Mouse (Mus musculus) liver, embryonic 13.5 days (tissue): ENCODE data around the gene Gfral. TPM values are rescaled to one million over a fixed set of nuclear protein-coding genes. Genes with fewer than 3 reads are reported as not detected.

ENCODE experiments used
- ATAC-seq: fragments of 200-750 bp; cut with Nextera tagmentation; 2 replicates; pipeline ENCODE4 v1.8.0; 2017; ENCODE audit warnings: low read depth, mild to moderate bottlenecking, moderate number of reproducible peaks, moderate library complexity
- DNase-seq: peaks from one replicate; pipeline ENCODE4 v3.0.0; 2022
- H3K27ac ChIP-seq: fragments of 300-500 bp; sonication (generic); 2 replicates; pipeline ENCODE4 v1.5.1; 2015; ENCODE audit warnings: moderate library complexity, mild to moderate bottlenecking, inconsistent platforms
- H3K27me3 ChIP-seq: fragments of 300-500 bp; sonication (generic); 2 replicates; pipeline ENCODE4 v1.6.1; 2015; ENCODE audit warnings: mild to moderate bottlenecking, inconsistent platforms
- H3K36me3 ChIP-seq: fragments of 300-500 bp; sonication (generic); 2 replicates; pipeline ENCODE4 v1.6.1; 2015; ENCODE audit warnings: mild to moderate bottlenecking, inconsistent platforms
- H3K4me1 ChIP-seq: fragments of 300-500 bp; sonication (generic); replicated peaks from 2 replicates; pipeline ENCODE4 v1.6.1; 2015; ENCODE audit warnings: inconsistent platforms
- H3K4me2 ChIP-seq: fragments of 300-500 bp; sonication (generic); 2 replicates; pipeline ENCODE4 v1.6.1; 2015; ENCODE audit warnings: inconsistent platforms, mild to moderate bottlenecking, moderate library complexity
- H3K4me3 ChIP-seq: fragments of 300-500 bp; sonication (generic); replicated peaks from 2 replicates; pipeline ENCODE4 v1.5.1; 2015; ENCODE audit warnings: mild to moderate bottlenecking, inconsistent platforms
- H3K9ac ChIP-seq: fragments of 300-500 bp; sonication (generic); 2 replicates; pipeline ENCODE4 v1.6.1; 2015; ENCODE audit warnings: mild to moderate bottlenecking, inconsistent platforms
- H3K9me3 ChIP-seq: fragments of 300-500 bp; sonication (generic); replicated peaks from 2 replicates; pipeline ENCODE4 v1.6.1; 2016; ENCODE audit warnings: inconsistent platforms
- WGBS: fragments of 180-500 bp; shearing (Covaris S2); methylation state at CpG from one replicate; pipeline ENCODE4 v1.1.7; 2015; ENCODE audit not compliant: insufficient replicate concordance; 5-methylcytosine and 5-hydroxymethylcytosine counted together
- polyA plus RNA-seq: library from polyadenylated mRNA; unstranded; fragments of >200 nt; fragmentation: Nextera tagmentation; extraction: Ambion mirVana; gene quantifications from 2 replicates; pipeline ENCODE4 v1.2.1, GENCODE M21; 2015

Gfral gene
- polyA plus RNA-seq, result not detected in 2 replicates

- no peak within 1 kb of the TSS for H3K27ac ChIP-seq
- H3K9me3 ChIP-seq, result no peaks in the 10 kb centered on the region
- no peak within 1 kb of the TSS for H3K4me2 ChIP-seq
- ATAC-seq, result no peak
- H3K36me3 ChIP-seq, result no peaks in the 10 kb centered on the region
- no peaks in the 10 kb centered on the region for H3K27me3 ChIP-seq
- H3K4me1 ChIP-seq, result no peaks in the 10 kb centered on the region
- H3K4me3 ChIP-seq, result no peak within 1 kb of the TSS
- no peak for DNase-seq
- H3K9ac ChIP-seq, result no peak within 1 kb of the TSS
- WGBS, result 67% methylated on average over 2 of the region's 2 CpGs
Observed at GRCm38 (mm10) chr9:76213557-76213956, at the start of gene Gfral. Gfral (minus strand) TSS chr9:76213657.

GRCm38 (mm10) chr9:76257731-76258130, 44.3 kb upstream of the Gfral start:
- Histone ChIP-seq H3K4me3 (no peak overlapping the region), H3K27ac (no peak overlapping the region), H3K4me2 (no peak overlapping the region), H3K9ac (no peak overlapping the region), H3K9me3 (no peaks in the 10 kb centered on the region), H3K27me3 (no peaks in the 10 kb centered on the region), H3K36me3 (no peaks in the 10 kb centered on the region), H3K4me1 (no peaks in the 10 kb centered on the region)
- no peak for DNase-seq
- WGBS, result 59% methylated on average over 5 of the region's 5 CpGs
- no peak for ATAC-seq

- H3K27me3 ChIP-seq, result no peaks in the 10 kb centered on the region
- H3K4me2 ChIP-seq, result no peak overlapping the region
- H3K9me3 ChIP-seq, result no peaks in the 10 kb centered on the region
- 70% methylated on average over 7 of the region's 7 CpGs for WGBS
- H3K36me3 ChIP-seq, result no peaks in the 10 kb centered on the region
- no peak for DNase-seq
- no peak overlapping the region for H3K27ac ChIP-seq
- no peak for ATAC-seq
- H3K9ac ChIP-seq, result no peak overlapping the region
- no peaks in the 10 kb centered on the region for H3K4me1 ChIP-seq
- H3K4me3 ChIP-seq, result no peak overlapping the region
Observed at GRCm38 (mm10) chr9:76252544-76252943, 39.1 kb upstream of the Gfral start.

GRCm38 (mm10) chr9:76252109-76252508, 38.7 kb upstream of the Gfral start:
- Histone ChIP-seq H3K27ac (no peak overlapping the region), H3K9me3 (no peaks in the 10 kb centered on the region), H3K27me3 (no peaks in the 10 kb centered on the region), H3K36me3 (no peaks in the 10 kb centered on the region), H3K4me3 (no peak overlapping the region), H3K4me1 (no peaks in the 10 kb centered on the region), H3K4me2 (no peak overlapping the region), H3K9ac (no peak overlapping the region)
- WGBS, result 69% methylated on average over 4 of the region's 4 CpGs
- DNase-seq, result no peak
- ATAC-seq, result no peak

- Histone ChIP-seq H3K27ac (no peak overlapping the region), H3K4me1 (peaks cover 13% of the 10 kb centered on the region), H3K9ac (no peak overlapping the region), H3K4me3 (no peak overlapping the region), H3K27me3 (no peaks in the 10 kb centered on the region), H3K36me3 (no peaks in the 10 kb centered on the region), H3K9me3 (no peaks in the 10 kb centered on the region), H3K4me2 (no peak overlapping the region)
- 67% methylated on average over 1 of the region's 1 CpGs for WGBS
- DNase-seq, result no peak
- no peak for ATAC-seq
Observed at GRCm38 (mm10) chr9:76242322-76242721, 28.9 kb upstream of the Gfral start.

GRCm38 (mm10) chr9:76237946-76238345, 24.5 kb upstream of the Gfral start:
- peak overlapping the region; percentile 43 for H3K4me3 ChIP-seq
- no peaks in the 10 kb centered on the region for H3K36me3 ChIP-seq
- peak overlapping the region; percentile 76 for H3K4me2 ChIP-seq
- WGBS, result 21% methylated on average over 5 of the region's 5 CpGs
- H3K27me3 ChIP-seq, result no peaks in the 10 kb centered on the region
- no peak overlapping the region for H3K9ac ChIP-seq
- H3K4me1 ChIP-seq, result peaks cover 32% of the 10 kb centered on the region
- H3K27ac ChIP-seq, result peak overlapping the region; percentile 81
- H3K9me3 ChIP-seq, result no peaks in the 10 kb centered on the region
- ATAC-seq (peak; percentile 74), DNase-seq (peak; percentile 39)

GRCm38 (mm10) chr9:76237243-76237642, 23.8 kb upstream of the Gfral start:
- H3K36me3 ChIP-seq, result no peaks in the 10 kb centered on the region
- H3K9ac ChIP-seq, result 0 out of 2 replicates have a peak overlapping the region, but pooled peaks have one; percentile 41
- H3K4me1 ChIP-seq, result peaks cover 32% of the 10 kb centered on the region
- 12% methylated on average over 12 of the region's 12 CpGs for WGBS
- H3K4me3 ChIP-seq, result peak overlapping the region; percentile 43
- peak overlapping the region; percentile 81 for H3K27ac ChIP-seq
- DNase-seq (peak; percentile 61), ATAC-seq (peak; percentile 90)
- H3K4me2 ChIP-seq, result peak overlapping the region; percentile 76
- H3K9me3 ChIP-seq, result no peaks in the 10 kb centered on the region
- H3K27me3 ChIP-seq, result no peaks in the 10 kb centered on the region

GRCm38 (mm10) chr9:76236626-76237025, 23.2 kb upstream of the Gfral start:
- DNase-seq (peak; percentile 67), ATAC-seq (peak; percentile 70)
- H3K27me3 ChIP-seq, result no peaks in the 10 kb centered on the region
- peak overlapping the region; percentile 81 for H3K27ac ChIP-seq
- H3K36me3 ChIP-seq, result no peaks in the 10 kb centered on the region
- no peaks in the 10 kb centered on the region for H3K9me3 ChIP-seq
- 0 out of 2 replicates have a peak overlapping the region, but pooled peaks have one; percentile 60 for H3K9ac ChIP-seq
- peaks cover 32% of the 10 kb centered on the region for H3K4me1 ChIP-seq
- H3K4me2 ChIP-seq, result peak overlapping the region; percentile 76
- under 1% methylated on average over 7 of the region's 7 CpGs for WGBS
- peak overlapping the region; percentile 55 for H3K4me3 ChIP-seq

GRCm38 (mm10) chr9:76235945-76236503, 22.6 kb upstream of the Gfral start:
- H3K9me3 ChIP-seq, result no peaks in the 10 kb centered on the region
- H3K4me1 ChIP-seq, result peaks cover 32% of the 10 kb centered on the region
- 2% methylated on average over 14 of the region's 14 CpGs for WGBS
- H3K36me3 ChIP-seq, result no peaks in the 10 kb centered on the region
- peak overlapping the region; percentile 55 for H3K4me3 ChIP-seq
- peak; percentile 67 for ATAC-seq
- peak overlapping the region; percentile 81 for H3K27ac ChIP-seq
- no peaks in the 10 kb centered on the region for H3K27me3 ChIP-seq
- H3K4me2 ChIP-seq, result peak overlapping the region; percentile 76
- peak overlapping the region; percentile 60 for H3K9ac ChIP-seq
- DNase-seq, result peak; percentile 59

- Histone ChIP-seq H3K27ac (no peak overlapping the region), H3K4me1 (peaks cover 37% of the 10 kb centered on the region), H3K9ac (no peak overlapping the region), H3K4me3 (no peak overlapping the region), H3K36me3 (no peaks in the 10 kb centered on the region), H3K4me2 (no peak overlapping the region), H3K9me3 (no peaks in the 10 kb centered on the region), H3K27me3 (no peaks in the 10 kb centered on the region)
- DNase-seq (no peak), ATAC-seq (no peak)
- 59% methylated on average over 7 of the region's 7 CpGs for WGBS
Observed at GRCm38 (mm10) chr9:76234899-76235298, 21.4 kb upstream of the Gfral start.

GRCm38 (mm10) chr9:76230400-76230799, 16.9 kb upstream of the Gfral start:
- no peak overlapping the region for H3K4me3 ChIP-seq
- no peak overlapping the region for H3K27ac ChIP-seq
- ATAC-seq (peak; percentile 53; the same call in 1 of the 2 replicates), DNase-seq (no peak)
- H3K9ac ChIP-seq, result no peak overlapping the region
- H3K9me3 ChIP-seq, result no peaks in the 10 kb centered on the region
- H3K27me3 ChIP-seq, result no peaks in the 10 kb centered on the region
- peaks cover 11% of the 10 kb centered on the region for H3K4me1 ChIP-seq
- no peaks in the 10 kb centered on the region for H3K36me3 ChIP-seq
- 0 out of 2 replicates have a peak overlapping the region, but pooled peaks have one; percentile 6 for H3K4me2 ChIP-seq
- WGBS, result 22% methylated on average over 11 of the region's 11 CpGs
